Mouse (Mus musculus): Measurements from ENCODE around the gene Nt5dc3.

- no peak for TF ChIP-seq CTCF (conservative IDR thresholded peaks at IDR 0.05; ENCODE audit: insufficient read depth, insufficient read length, low read depth, low read length)
- no peak for TF ChIP-seq POLR2A (IDR thresholded peaks at IDR 0.05; ENCODE audit: low read depth, low read length)
These were observed 14.7 kb downstream of the Nt5dc3 start for GRCm38 (mm10) chr10:86793509-86793951.
